Mouse (Mus musculus): ENCODE data around the gene Lama4. TPM values are rescaled to one million over a fixed set of nuclear protein-coding genes. Genes with fewer than 3 reads are reported as not detected.

The Lama4 gene
- total RNA-seq (2014; fragmentation: Nextera tagmentation), result not detected in 2 replicates
- not detected in 2 replicates for total RNA-seq (2017)

GRCm38 (mm10) chr10:38965075-38965781 lies at the start of gene Lama4:
Gene Lama4, plus strand, starts transcription at chr10:38965515.
- no peak for ATAC-seq (replicated peaks; ENCODE audit: low FRiP score, low TSS enrichment, poor library complexity, severe bottlenecking)

- ATAC-seq (replicated peaks; ENCODE audit: low FRiP score, low TSS enrichment, poor library complexity, severe bottlenecking), result no peak
Observed at GRCm38 (mm10) chr10:38916027-38916617, 49.2 kb upstream of the Lama4 start.

- ATAC-seq (replicated peaks; ENCODE audit: low FRiP score, low TSS enrichment, poor library complexity, severe bottlenecking), result no peak
Observed at GRCm38 (mm10) chr10:38928940-38929697, 36.2 kb upstream of the Lama4 start.

- no peak for ATAC-seq (replicated peaks; ENCODE audit: low FRiP score, low TSS enrichment, poor library complexity, severe bottlenecking)
Observed at GRCm38 (mm10) chr10:38944701-38945100, 20.6 kb upstream of the Lama4 start.

GRCm38 (mm10) chr10:38961920-38962319 lies 3.4 kb upstream of the Lama4 start:
- no peak for ATAC-seq (replicated peaks; ENCODE audit: low FRiP score, low TSS enrichment, poor library complexity, severe bottlenecking)

- no peak for ATAC-seq (replicated peaks; ENCODE audit: low FRiP score, low TSS enrichment, poor library complexity, severe bottlenecking)
Observed at GRCm38 (mm10) chr10:38964719-38965074, 618 bp upstream of the Lama4 start.

GRCm38 (mm10) chr10:38965857-38966256 lies 542 bp downstream of the Lama4 start:
- no peak for ATAC-seq (replicated peaks; ENCODE audit: low FRiP score, low TSS enrichment, poor library complexity, severe bottlenecking)

- ATAC-seq (replicated peaks; ENCODE audit: low FRiP score, low TSS enrichment, poor library complexity, severe bottlenecking), result no peak
Observed at GRCm38 (mm10) chr10:38966646-38967045, 1.3 kb downstream of the Lama4 start.

GRCm38 (mm10) chr10:38968326-38969072 lies 3.2 kb downstream of the Lama4 start:
- no peak for ATAC-seq (replicated peaks; ENCODE audit: low FRiP score, low TSS enrichment, poor library complexity, severe bottlenecking)

GRCm38 (mm10) chr10:38969543-38969942 lies 4.2 kb downstream of the Lama4 start:
- ATAC-seq (replicated peaks; ENCODE audit: low FRiP score, low TSS enrichment, poor library complexity, severe bottlenecking), result no peak

GRCm38 (mm10) chr10:38969975-38970374 lies 4.7 kb downstream of the Lama4 start:
- ATAC-seq (replicated peaks; ENCODE audit: low FRiP score, low TSS enrichment, poor library complexity, severe bottlenecking), result no peak

- no peak for ATAC-seq (replicated peaks; ENCODE audit: low FRiP score, low TSS enrichment, poor library complexity, severe bottlenecking)
Observed at GRCm38 (mm10) chr10:38972221-38972946, 7.1 kb downstream of the Lama4 start.

- ATAC-seq (replicated peaks; ENCODE audit: low FRiP score, low TSS enrichment, poor library complexity, severe bottlenecking), result no peak
Observed at GRCm38 (mm10) chr10:38973016-38973415, 7.7 kb downstream of the Lama4 start.

- ATAC-seq (replicated peaks; ENCODE audit: low FRiP score, low TSS enrichment, poor library complexity, severe bottlenecking), result no peak
Observed at GRCm38 (mm10) chr10:38978195-38978594, 12.9 kb downstream of the Lama4 start.

- ATAC-seq (replicated peaks; ENCODE audit: low FRiP score, low TSS enrichment, poor library complexity, severe bottlenecking), result no peak
Observed at GRCm38 (mm10) chr10:38979699-38980098, 14.4 kb downstream of the Lama4 start.

GRCm38 (mm10) chr10:38980980-38981379 lies 15.7 kb downstream of the Lama4 start:
- no peak for ATAC-seq (replicated peaks; ENCODE audit: low FRiP score, low TSS enrichment, poor library complexity, severe bottlenecking)

GRCm38 (mm10) chr10:38984358-38985075 lies 19.2 kb downstream of the Lama4 start:
- no peak for ATAC-seq (replicated peaks; ENCODE audit: low FRiP score, low TSS enrichment, poor library complexity, severe bottlenecking)

GRCm38 (mm10) chr10:38986053-38986452 lies 20.7 kb downstream of the Lama4 start:
- no peak for ATAC-seq (replicated peaks; ENCODE audit: low FRiP score, low TSS enrichment, poor library complexity, severe bottlenecking)

GRCm38 (mm10) chr10:38992827-38993226 lies 27.5 kb downstream of the Lama4 start:
- ATAC-seq (replicated peaks; ENCODE audit: low FRiP score, low TSS enrichment, poor library complexity, severe bottlenecking), result no peak
